Mouse (Mus musculus) erythroblast, embryonic 14.5 days (primary cell): ENCODE measurements around the gene Rsph6a.

Source experiments
- GATA1 ChIP-seq: IDR thresholded peaks from 2 replicates; pipeline ENCODE4 v1.6.1; 2012; ENCODE audit warnings: low read length, inconsistent platforms, mixed read lengths
- TAL1 ChIP-seq: IDR thresholded peaks from 3 replicates; pipeline ENCODE4 v1.6.1; 2012; ENCODE audit warnings: low read length, inconsistent platforms, mixed read lengths

- TF ChIP-seq GATA1 (no peak), TAL1 (no peak)
These were observed 38.4 kb upstream of the Rsph6a start for GRCm38 (mm10) chr7:19016042-19016441.
